Mouse (Mus musculus): ENCODE data around the gene Eml6. TPM values are rescaled to one million over a fixed set of nuclear protein-coding genes. Genes with fewer than 3 reads are reported as not detected.
"Not testable (repeated sequence)": the region's sequence is repeated elsewhere in the genome, so short reads cannot be mapped to it uniquely, and the experiment has no call there.

Gene Eml6
- polyA plus RNA-seq, 1 experiment from 2014 or later: 0.48 TPM

DNA sequence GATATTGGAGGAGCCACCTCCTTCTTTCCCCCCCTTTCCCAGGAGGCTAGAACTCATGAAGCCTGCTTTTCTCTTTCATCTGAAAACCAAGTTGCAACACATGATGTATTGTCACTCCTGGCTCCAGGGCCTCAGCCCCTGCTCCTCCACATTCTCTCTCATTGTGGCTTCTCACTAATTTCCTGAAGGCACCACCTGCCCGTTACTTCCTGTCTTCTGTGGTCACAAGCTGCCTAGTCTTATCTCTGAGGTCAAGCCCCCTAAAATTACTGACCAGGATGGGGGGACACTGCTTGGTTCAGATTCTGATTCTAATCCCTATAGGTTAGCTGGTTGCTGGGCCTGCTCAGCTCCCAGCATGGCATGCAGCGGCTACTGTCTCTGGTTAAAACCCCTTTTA lies 251.1 kb downstream of the Eml6 start:
- peak overlapping the region; percentile 78 for H3K27ac ChIP-seq (replicated peaks)
- no peaks in the 10 kb centered on the region for H3K9me3 ChIP-seq (replicated peaks)

GRCm38 (mm10) chr11:29774296-29774695 lies 251.5 kb downstream of the Eml6 start:
- no peaks in the 10 kb centered on the region for H3K36me3 ChIP-seq
- H3K4me1 ChIP-seq: peaks cover 15% of the 10 kb centered on the region
- no peaks in the 10 kb centered on the region for H3K9me3 ChIP-seq (replicated peaks)
- H3K4me3 ChIP-seq: no peak overlapping the region
- DNase-seq (ENCODE audit: low spot score): peak; percentile 35
- no peaks in the 10 kb centered on the region for H3K27me3 ChIP-seq (ENCODE audit: low read depth, poor library complexity, severe bottlenecking)
- peak overlapping the region; percentile 78 for H3K27ac ChIP-seq (replicated peaks)
- 56% methylated on average over 2 of the region's 2 CpGs for WGBS

More for the DNA sequence above, 251.1 kb downstream of the Eml6 start:
- 67% methylated on average over 2 of the region's 2 CpGs for WGBS
- no peak overlapping the region for H3K4me3 ChIP-seq
- H3K4me1 ChIP-seq: peaks cover 18% of the 10 kb centered on the region
- no peak for DNase-seq (ENCODE audit: low spot score)
- no peaks in the 10 kb centered on the region for H3K36me3 ChIP-seq
- no peaks in the 10 kb centered on the region for H3K27me3 ChIP-seq (ENCODE audit: low read depth, poor library complexity, severe bottlenecking)

GRCm38 (mm10) chr11:29772279-29772678 lies 253.6 kb downstream of the Eml6 start:
- no peaks in the 10 kb centered on the region for H3K36me3 ChIP-seq
- no peak for DNase-seq (ENCODE audit: low spot score)
- H3K9me3 ChIP-seq (replicated peaks): no peaks in the 10 kb centered on the region
- H3K4me1 ChIP-seq: peaks cover 20% of the 10 kb centered on the region
- 88% methylated on average over 1 of the region's 1 CpGs for WGBS
- no peak overlapping the region for H3K4me3 ChIP-seq
- H3K27ac ChIP-seq (replicated peaks): no peak overlapping the region
- no peaks in the 10 kb centered on the region for H3K27me3 ChIP-seq (ENCODE audit: low read depth, poor library complexity, severe bottlenecking)

GRCm38 (mm10) chr11:29770666-29771400 lies 255.0 kb downstream of the Eml6 start:
- 75% methylated on average over 3 of the region's 3 CpGs for WGBS
- Histone ChIP-seq H3K27me3 (ENCODE audit: low read depth, poor library complexity, severe bottlenecking) (no peaks in the 10 kb centered on the region), H3K27ac (replicated peaks) (no peak overlapping the region), H3K4me1 (peaks cover 20% of the 10 kb centered on the region), H3K4me3 (no peak overlapping the region), H3K36me3 (no peaks in the 10 kb centered on the region), H3K9me3 (replicated peaks) (no peaks in the 10 kb centered on the region)
- no peak for DNase-seq (ENCODE audit: low spot score)

DNA sequence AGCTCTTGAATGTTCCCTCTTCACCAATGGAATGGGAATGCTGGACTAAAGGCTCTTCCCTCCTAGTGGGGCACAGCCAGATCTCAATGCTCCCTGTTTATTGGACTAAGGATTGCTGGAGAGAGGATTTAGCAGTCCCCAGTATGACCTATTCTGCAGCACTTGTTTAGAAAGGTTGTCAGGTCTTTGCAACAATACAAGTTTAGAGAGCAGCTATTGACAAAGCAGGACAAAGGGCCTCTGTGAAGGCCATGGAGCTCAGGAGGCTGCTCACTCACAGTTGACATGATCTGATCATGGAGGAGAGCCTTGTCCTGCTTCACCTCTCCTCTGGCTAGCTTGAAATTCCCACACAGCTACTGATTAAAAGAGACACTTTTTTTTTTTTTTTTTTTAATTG lies 257.3 kb downstream of the Eml6 start:
- no peak overlapping the region for H3K4me3 ChIP-seq
- no peak overlapping the region for H3K27ac ChIP-seq (replicated peaks)
- no peaks in the 10 kb centered on the region for H3K9me3 ChIP-seq (replicated peaks)
- no peak for DNase-seq (ENCODE audit: low spot score)
- H3K27me3 ChIP-seq (ENCODE audit: low read depth, poor library complexity, severe bottlenecking): no peaks in the 10 kb centered on the region
- no peaks in the 10 kb centered on the region for H3K36me3 ChIP-seq
- H3K4me1 ChIP-seq: peaks cover 8% of the 10 kb centered on the region

- Histone ChIP-seq H3K27ac (replicated peaks) (no peak overlapping the region), H3K9me3 (replicated peaks) (no peaks in the 10 kb centered on the region), H3K4me3 (no peak overlapping the region), H3K4me1 (peaks cover 7% of the 10 kb centered on the region), H3K36me3 (no peaks in the 10 kb centered on the region), H3K27me3 (ENCODE audit: low read depth, poor library complexity, severe bottlenecking) (no peaks in the 10 kb centered on the region)
- WGBS: 88% methylated on average over 11 of the region's 11 CpGs
- DNase-seq (ENCODE audit: low spot score): no peak
Measured at GRCm38 (mm10) chr11:29766313-29766982, 259.4 kb downstream of the Eml6 start.

DNA sequence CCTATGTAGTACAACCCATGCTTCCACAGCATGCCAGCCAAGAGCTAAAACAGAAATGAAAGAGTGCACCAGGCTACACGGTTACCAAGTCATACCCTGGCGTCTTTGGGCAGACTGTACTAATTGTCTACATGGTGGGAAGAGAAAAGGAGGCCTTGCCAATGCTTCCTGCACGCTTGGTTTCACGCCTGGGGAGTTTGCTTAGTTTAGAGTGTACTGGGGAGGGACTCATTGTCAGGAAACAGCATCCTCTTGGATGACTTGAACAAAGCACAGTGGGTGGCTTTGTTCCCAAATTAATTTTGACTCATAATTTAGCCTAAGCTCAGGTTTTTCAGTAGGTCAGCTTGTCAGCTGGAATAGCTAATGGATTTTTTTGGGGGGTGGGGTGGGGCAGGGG lies 260.8 kb downstream of the Eml6 start:
- Histone ChIP-seq H3K4me1 (peaks cover 7% of the 10 kb centered on the region), H3K9me3 (replicated peaks) (no peaks in the 10 kb centered on the region), H3K4me3 (no peak overlapping the region), H3K36me3 (no peaks in the 10 kb centered on the region), H3K27ac (replicated peaks) (no peak overlapping the region), H3K27me3 (ENCODE audit: low read depth, poor library complexity, severe bottlenecking) (no peaks in the 10 kb centered on the region)
- no peak for DNase-seq (ENCODE audit: low spot score)
- WGBS: 63% methylated on average over 4 of the region's 4 CpGs

- Histone ChIP-seq H3K9me3 (replicated peaks) (no peaks in the 10 kb centered on the region), H3K27ac (replicated peaks) (no peak overlapping the region), H3K27me3 (ENCODE audit: low read depth, poor library complexity, severe bottlenecking) (no peaks in the 10 kb centered on the region), H3K4me3 (no peak overlapping the region), H3K36me3 (no peaks in the 10 kb centered on the region), H3K4me1 (no peaks in the 10 kb centered on the region)
- no peak for DNase-seq (ENCODE audit: low spot score)
- 96% methylated on average over 1 of the region's 1 CpGs for WGBS
Measured at GRCm38 (mm10) chr11:29762768-29763167, 263.1 kb downstream of the Eml6 start.

GRCm38 (mm10) chr11:29761387-29761786 lies 264.4 kb downstream of the Eml6 start:
- Histone ChIP-seq H3K4me1 (no peaks in the 10 kb centered on the region), H3K36me3 (no peaks in the 10 kb centered on the region), H3K27me3 (ENCODE audit: low read depth, poor library complexity, severe bottlenecking) (no peaks in the 10 kb centered on the region), H3K9me3 (replicated peaks) (no peaks in the 10 kb centered on the region), H3K4me3 (no peak overlapping the region), H3K27ac (replicated peaks) (no peak overlapping the region)
- DNase-seq (ENCODE audit: low spot score): no peak
- WGBS: 96% methylated on average over 9 of the region's 9 CpGs

- Histone ChIP-seq H3K27me3 (ENCODE audit: low read depth, poor library complexity, severe bottlenecking) (no peaks in the 10 kb centered on the region), H3K9me3 (replicated peaks) (no peaks in the 10 kb centered on the region), H3K4me3 (no peak overlapping the region), H3K4me1 (no peaks in the 10 kb centered on the region), H3K36me3 (no peaks in the 10 kb centered on the region), H3K27ac (replicated peaks) (no peak overlapping the region)
- WGBS: 95% methylated on average over 5 of the region's 5 CpGs
- no peak for DNase-seq (ENCODE audit: low spot score)
Measured at GRCm38 (mm10) chr11:29758617-29759016, 267.2 kb downstream of the Eml6 start.

GRCm38 (mm10) chr11:29756007-29756406 lies 269.8 kb downstream of the Eml6 start:
- WGBS: 92% methylated on average over 5 of the region's 5 CpGs
- H3K27ac ChIP-seq (replicated peaks); H3K27me3 ChIP-seq (ENCODE audit: low read depth, poor library complexity, severe bottlenecking); DNase-seq (ENCODE audit: low spot score); H3K4me3 ChIP-seq; H3K36me3 ChIP-seq; H3K9me3 ChIP-seq (replicated peaks); H3K4me1 ChIP-seq: not testable (repeated sequence)

GRCm38 (mm10) chr11:29751648-29752611 lies 273.9 kb downstream of the Eml6 start:
- Histone ChIP-seq H3K4me3 (no peak overlapping the region), H3K27ac (replicated peaks) (no peak overlapping the region), H3K27me3 (ENCODE audit: low read depth, poor library complexity, severe bottlenecking) (no peaks in the 10 kb centered on the region), H3K9me3 (replicated peaks) (no peaks in the 10 kb centered on the region), H3K4me1 (no peaks in the 10 kb centered on the region), H3K36me3 (peaks cover 11% of the 10 kb centered on the region)
- WGBS: 89% methylated on average over 14 of the region's 14 CpGs
- DNase-seq (ENCODE audit: low spot score): no peak

All from midbrain, embryonic 10.5 days (tissue).